Mouse (Mus musculus) megakaryocyte, embryonic 14.5 days (primary cell): Measurements from ENCODE around the gene Cpox. TPM values are rescaled to one million over a fixed set of nuclear protein-coding genes. Genes with fewer than 3 reads are reported as not detected.

Experiments
- H3K27me3 ChIP-seq: replicated peaks from 2 replicates; pipeline ENCODE3; 2012; ENCODE audit warnings: inconsistent platforms
- H3K36me3 ChIP-seq: replicated peaks from 2 replicates; pipeline ENCODE3; 2012; ENCODE audit warnings: low read length, inconsistent platforms, mixed read lengths
- H3K4me1 ChIP-seq: 2 replicates; pipeline ENCODE4 v1.6.1; 2012; ENCODE audit warnings: inconsistent platforms
- H3K4me3 ChIP-seq: replicated peaks from 2 replicates; pipeline ENCODE3; 2012; ENCODE audit warnings: moderate library complexity, mild to moderate bottlenecking, inconsistent platforms
- H3K9me3 ChIP-seq: 2 replicates; pipeline ENCODE4 v1.6.1; 2012; ENCODE audit warnings: inconsistent platforms
- FLI1 ChIP-seq: IDR thresholded peaks from 2 replicates; pipeline ENCODE4 v1.6.1; 2012; ENCODE audit warnings: low read length, inconsistent platforms, mixed read lengths
- GATA1 ChIP-seq: IDR thresholded peaks from 3 replicates; pipeline ENCODE4 v1.6.1; 2012; ENCODE audit warnings: mixed read lengths, low read length, inconsistent platforms, borderline replicate concordance
- polyA plus RNA-seq: library from polyadenylated mRNA; stranded (reverse); fragments of >175 nt; gene quantifications from 2 replicates; pipeline ENCODE4 v1.2.3, GENCODE M21; 2012; ENCODE audit warnings: low replicate concordance; ENCODE audit not compliant: insufficient read depth

Gene Cpox
- polyA plus RNA-seq, 1 experiment, result 14.3 TPM

DNA sequence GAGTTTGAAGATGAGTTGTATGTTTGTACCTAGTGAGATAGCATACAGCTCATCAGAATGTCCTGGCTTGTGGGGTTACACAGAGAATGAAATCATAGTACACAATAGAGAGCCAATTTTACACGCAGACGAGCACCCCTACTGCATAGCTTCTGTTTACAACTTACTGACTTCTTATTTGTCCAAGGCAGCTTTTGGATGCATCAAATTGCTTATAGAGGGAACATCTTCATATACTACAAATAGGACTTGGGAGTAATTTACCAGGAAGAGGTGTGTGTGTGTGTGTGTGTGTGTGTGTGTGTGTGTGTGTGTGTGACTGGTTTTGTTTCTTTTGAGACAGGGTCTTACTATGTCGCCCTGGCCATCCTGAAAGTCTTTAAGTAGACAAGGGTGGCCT, 1.5 kb upstream of the Cpox start:
- no peaks in the 10 kb centered on the region for H3K27me3 ChIP-seq
- no peaks in the 10 kb centered on the region for H3K9me3 ChIP-seq
- H3K4me3 ChIP-seq, result no peak overlapping the region
- peaks cover 36% of the 10 kb centered on the region for H3K4me1 ChIP-seq
- TF ChIP-seq GATA1, result no peak
- no peak for TF ChIP-seq FLI1
- peaks cover 14% of the 10 kb centered on the region for H3K36me3 ChIP-seq

DNA sequence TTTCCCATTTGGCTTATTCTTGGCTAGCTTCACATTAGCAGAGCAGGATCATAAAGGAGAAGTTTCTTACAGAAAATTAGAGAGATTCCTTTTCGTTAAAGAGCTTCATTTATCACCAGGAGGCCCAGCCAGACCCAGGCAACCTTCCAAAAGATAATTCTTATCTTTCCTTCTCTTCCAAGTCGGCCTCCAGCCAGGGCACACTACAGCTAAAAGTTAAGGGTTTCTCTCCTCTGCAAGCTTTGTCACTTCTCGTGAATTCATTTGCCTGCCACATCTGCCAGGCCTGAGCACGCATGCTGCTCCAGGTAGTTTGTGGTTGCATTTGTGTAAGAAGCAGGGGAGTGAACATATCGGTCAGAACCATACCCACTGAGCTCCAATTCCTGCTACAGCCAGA, 828 bp upstream of the Cpox start:
- peak overlapping the region; percentile 100 for H3K4me3 ChIP-seq
- no peaks in the 10 kb centered on the region for H3K27me3 ChIP-seq
- H3K36me3 ChIP-seq, result peaks cover 21% of the 10 kb centered on the region

DNA sequence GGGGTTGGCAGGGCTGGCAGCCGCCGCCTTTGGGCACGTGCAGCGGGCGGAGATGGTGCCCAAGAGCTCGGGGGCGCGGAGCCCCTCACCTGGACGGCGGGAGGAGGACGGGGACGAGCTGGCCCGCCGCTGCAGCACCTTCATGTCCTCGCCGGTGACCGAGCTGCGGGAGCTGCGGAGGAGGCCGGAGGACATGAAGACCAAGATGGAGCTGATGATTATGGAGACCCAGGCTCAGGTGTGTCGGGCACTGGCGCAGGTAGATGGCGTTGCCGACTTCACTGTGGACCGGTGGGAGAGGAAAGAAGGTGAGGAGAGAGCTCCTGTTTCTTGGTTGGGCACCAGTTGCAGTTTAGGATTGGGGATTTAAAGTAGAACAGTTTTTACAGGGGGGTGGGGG, 551 bp downstream of the Cpox start:
- Histone ChIP-seq H3K36me3 (peaks cover 33% of the 10 kb centered on the region), H3K27me3 (no peaks in the 10 kb centered on the region), H3K9me3 (no peaks in the 10 kb centered on the region), H3K4me1 (peaks cover 43% of the 10 kb centered on the region), H3K4me3 (peak overlapping the region; percentile 100)
- no peak for TF ChIP-seq GATA1
- TF ChIP-seq FLI1, result no peak

More for the DNA sequence above, 828 bp upstream of the Cpox start:
- Histone ChIP-seq H3K4me1 (peaks cover 39% of the 10 kb centered on the region), H3K9me3 (no peaks in the 10 kb centered on the region)
- TF ChIP-seq FLI1, result no peak
- no peak for TF ChIP-seq GATA1

DNA sequence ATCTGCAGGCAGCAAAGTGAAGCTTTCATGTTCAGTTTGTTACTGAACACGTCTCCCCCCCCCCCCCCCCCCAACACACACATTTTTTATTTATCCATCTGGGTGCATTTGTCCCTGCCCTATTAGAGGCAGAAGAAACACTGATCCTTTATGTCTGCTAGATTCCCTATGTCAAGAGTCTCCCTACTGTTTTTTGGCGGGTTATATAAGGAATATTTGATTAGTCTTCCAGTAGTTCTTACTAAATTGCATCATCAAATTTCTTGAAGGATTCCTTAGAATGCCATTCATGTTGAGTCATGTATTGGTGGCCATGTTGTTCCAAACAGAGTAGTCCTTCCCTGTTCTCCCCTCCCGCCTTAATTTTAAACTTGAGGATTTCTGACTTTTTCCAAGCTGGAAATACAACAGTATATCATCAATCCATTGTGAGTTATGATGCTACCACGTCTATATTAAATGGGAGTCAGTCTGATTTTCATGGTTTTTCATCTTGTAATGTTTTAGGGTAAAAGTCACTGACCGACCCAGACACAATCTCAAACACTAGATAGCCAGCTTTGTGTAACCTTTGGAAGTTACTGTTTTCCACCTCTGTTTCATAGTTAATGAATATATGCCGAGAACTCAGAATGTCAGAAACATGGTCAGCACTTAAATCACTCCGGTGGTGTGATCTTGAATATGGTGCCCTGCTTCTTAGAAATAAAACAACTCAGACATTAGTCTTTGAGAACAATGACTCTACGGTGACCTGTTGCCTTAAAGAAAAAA, 1.3 kb downstream of the Cpox start:
- H3K27me3 ChIP-seq, result no peaks in the 10 kb centered on the region
- peak overlapping the region; percentile 100 for H3K4me3 ChIP-seq
- H3K36me3 ChIP-seq, result peaks cover 41% of the 10 kb centered on the region
- TF ChIP-seq FLI1 (no peak), GATA1 (no peak)
- H3K4me1 ChIP-seq, result peaks cover 48% of the 10 kb centered on the region
- H3K9me3 ChIP-seq, result no peaks in the 10 kb centered on the region

DNA sequence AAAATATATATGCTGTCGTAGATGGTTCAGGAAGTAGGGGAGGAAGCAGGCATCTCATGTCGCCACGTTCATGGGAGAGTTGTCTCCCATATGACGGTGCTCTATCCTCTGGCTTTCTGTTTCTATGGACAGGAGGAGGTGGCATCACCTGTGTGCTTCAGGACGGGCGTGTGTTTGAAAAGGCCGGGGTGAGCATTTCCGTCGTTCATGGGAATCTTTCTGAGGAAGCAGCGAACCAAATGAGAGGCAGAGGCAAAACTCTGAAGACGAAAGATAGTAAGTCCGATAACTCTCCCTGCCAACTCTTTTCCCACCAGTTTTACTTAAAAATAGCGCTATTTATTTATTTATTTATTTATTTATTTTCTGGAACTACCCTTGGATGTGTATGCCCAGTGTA, 2.3 kb downstream of the Cpox start:
- TF ChIP-seq GATA1 (no peak), FLI1 (no peak)
- peak overlapping the region; percentile 100 for H3K4me3 ChIP-seq
- H3K27me3 ChIP-seq, result no peaks in the 10 kb centered on the region
- peaks cover 51% of the 10 kb centered on the region for H3K36me3 ChIP-seq
- no peaks in the 10 kb centered on the region for H3K9me3 ChIP-seq
- H3K4me1 ChIP-seq, result peaks cover 56% of the 10 kb centered on the region

DNA sequence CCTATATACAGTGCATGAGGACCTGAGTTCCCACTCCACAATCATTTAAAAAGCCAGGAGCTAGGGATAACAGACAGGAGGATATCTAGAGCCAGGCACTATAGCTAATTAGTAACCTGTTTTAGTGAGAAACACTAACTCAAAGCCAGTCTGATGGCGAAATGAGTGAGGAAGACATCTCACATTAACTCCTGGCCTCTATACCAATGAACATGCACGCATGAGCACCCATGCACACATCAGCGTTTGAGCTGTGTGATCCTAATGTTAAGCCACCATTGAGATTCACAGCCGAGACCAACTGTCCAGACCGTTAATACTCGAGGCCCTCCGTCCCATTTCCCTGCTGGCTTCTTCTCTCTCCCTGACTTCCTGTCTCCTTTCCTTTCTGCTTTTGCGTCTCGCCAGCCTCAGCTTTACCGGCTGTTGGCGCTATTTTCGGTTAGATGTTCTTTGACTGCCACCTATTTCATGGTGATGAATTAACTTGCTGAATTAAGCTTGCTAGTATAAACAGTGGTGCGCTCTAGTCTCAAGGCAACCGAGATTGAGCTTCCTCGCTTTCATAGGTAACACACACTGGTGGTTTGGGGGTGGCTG, 3.8 kb downstream of the Cpox start:
- Histone ChIP-seq H3K9me3 (no peaks in the 10 kb centered on the region), H3K4me3 (no peak overlapping the region), H3K4me1 (peaks cover 62% of the 10 kb centered on the region), H3K27me3 (no peaks in the 10 kb centered on the region), H3K36me3 (peaks cover 66% of the 10 kb centered on the region)
- TF ChIP-seq GATA1 (no peak), FLI1 (no peak)

DNA sequence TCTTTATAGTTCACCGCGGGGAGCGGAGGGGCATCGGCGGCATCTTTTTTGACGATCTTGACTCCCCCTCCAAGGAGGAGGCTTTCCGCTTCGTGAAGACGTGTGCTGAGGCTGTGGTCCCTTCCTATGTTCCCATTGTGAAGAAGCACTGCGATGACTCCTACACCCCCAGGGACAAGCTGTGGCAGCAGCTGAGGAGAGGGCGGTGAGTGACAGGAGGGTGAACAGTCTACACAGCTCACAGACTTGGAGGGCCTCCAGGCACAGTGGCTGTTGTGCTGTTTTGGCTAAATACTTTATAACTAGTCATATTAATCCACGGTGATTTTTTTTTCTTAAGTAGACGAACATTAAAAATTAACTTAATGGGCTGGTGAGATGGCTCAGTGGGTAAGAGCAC, 5.2 kb downstream of the Cpox start:
- H3K27me3 ChIP-seq, result no peaks in the 10 kb centered on the region
- no peak overlapping the region for H3K4me3 ChIP-seq
- H3K9me3 ChIP-seq, result no peaks in the 10 kb centered on the region
- peaks cover 49% of the 10 kb centered on the region for H3K4me1 ChIP-seq
- H3K36me3 ChIP-seq, result peaks cover 72% of the 10 kb centered on the region
- TF ChIP-seq FLI1 (no peak), GATA1 (no peak)

DNA sequence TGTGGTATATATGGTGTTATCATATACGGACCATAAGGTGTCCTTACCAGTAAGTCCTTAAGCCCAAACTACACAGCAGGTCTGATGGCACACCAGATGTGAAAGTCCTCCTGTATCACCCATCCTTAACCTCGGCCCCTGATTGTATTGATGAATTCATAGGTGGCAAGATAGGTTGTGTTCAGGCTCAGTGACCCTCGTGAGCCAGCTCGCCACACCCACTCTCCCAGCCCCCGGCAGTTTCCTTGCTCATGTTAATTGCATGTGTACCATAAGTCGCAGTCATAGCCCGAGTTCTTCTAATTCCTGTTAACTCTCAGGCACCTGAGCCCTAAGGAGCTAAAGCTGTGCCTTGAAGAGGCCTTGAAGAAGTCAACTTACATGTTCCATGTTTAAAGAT, 6.1 kb downstream of the Cpox start:
- TF ChIP-seq GATA1, result no peak
- TF ChIP-seq FLI1, result no peak
- H3K4me3 ChIP-seq, result no peak overlapping the region
- H3K9me3 ChIP-seq, result no peaks in the 10 kb centered on the region
- H3K27me3 ChIP-seq, result no peaks in the 10 kb centered on the region
- H3K4me1 ChIP-seq, result peaks cover 45% of the 10 kb centered on the region
- peaks cover 81% of the 10 kb centered on the region for H3K36me3 ChIP-seq

DNA sequence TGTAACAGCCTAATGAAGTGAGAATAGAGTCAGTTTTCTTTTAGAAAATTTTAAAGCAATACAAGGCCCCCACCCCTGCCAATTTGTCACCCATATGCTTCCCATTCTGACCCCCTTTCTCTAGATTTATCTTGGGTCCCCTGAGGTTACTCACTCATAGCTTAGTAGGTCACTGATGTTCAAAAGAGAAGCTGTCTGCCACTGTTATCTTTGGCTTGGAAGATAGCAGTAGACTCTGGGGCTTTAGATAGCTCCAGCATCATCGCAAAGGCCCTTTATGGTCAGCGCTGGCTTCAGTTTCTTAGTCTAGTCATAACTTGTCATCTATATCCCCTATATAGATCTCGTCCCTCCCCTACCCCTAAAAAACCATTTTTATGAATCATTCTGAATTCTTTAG, 6.5 kb downstream of the Cpox start:
- Histone ChIP-seq H3K4me1 (peaks cover 41% of the 10 kb centered on the region), H3K36me3 (peaks cover 85% of the 10 kb centered on the region), H3K9me3 (no peaks in the 10 kb centered on the region), H3K27me3 (no peaks in the 10 kb centered on the region), H3K4me3 (no peak overlapping the region)
- TF ChIP-seq FLI1 (no peak), GATA1 (no peak)

DNA sequence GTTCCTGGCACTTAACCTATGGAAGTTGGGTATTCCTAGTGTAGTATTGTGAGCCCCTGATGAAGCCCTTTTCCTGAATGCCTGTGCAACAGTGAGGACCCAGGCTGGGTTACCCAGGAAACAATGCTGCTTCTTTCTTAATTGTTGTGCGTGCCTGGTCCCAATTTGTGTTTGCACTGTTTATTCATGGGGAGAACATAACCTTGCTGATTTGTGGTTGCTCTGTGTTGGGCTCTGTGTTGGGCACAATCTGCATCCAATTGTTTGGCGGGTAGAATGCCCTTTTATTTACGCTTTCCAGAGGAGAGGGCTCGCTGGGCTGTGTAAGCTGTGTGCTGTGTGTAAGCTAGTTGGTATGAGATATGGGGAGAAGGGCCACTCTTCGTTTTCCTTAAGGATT, 7.4 kb downstream of the Cpox start:
- Histone ChIP-seq H3K27me3 (no peaks in the 10 kb centered on the region), H3K4me3 (no peak overlapping the region), H3K4me1 (peaks cover 34% of the 10 kb centered on the region), H3K36me3 (peaks cover 87% of the 10 kb centered on the region), H3K9me3 (no peaks in the 10 kb centered on the region)
- no peak for TF ChIP-seq GATA1
- no peak for TF ChIP-seq FLI1

DNA sequence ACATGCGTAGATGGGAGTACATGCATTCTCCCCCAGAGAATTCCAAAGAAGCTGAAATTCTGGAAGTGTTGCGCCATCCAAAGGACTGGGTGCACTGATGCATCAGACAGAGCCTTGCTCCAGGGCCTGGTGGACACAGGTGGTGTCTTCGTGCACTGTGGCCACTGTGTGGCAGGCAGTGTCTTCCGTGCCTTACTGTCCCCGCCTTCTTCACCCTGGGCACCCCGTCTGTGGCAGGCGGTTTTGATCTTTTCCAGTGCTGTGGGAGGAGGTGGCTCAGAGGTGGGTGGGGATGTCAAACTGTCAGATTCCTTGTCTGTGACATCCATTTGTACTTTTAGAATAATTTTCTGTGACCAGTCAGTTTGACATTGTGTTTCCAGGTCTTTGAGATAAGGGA, 8.6 kb downstream of the Cpox start:
- no peaks in the 10 kb centered on the region for H3K9me3 ChIP-seq
- H3K36me3 ChIP-seq, result peaks cover 77% of the 10 kb centered on the region
- peak overlapping the region; percentile 33 for H3K4me3 ChIP-seq
- TF ChIP-seq GATA1 (no peak), FLI1 (no peak)
- peaks cover 39% of the 10 kb centered on the region for H3K4me1 ChIP-seq
- H3K27me3 ChIP-seq, result no peaks in the 10 kb centered on the region
